Mouse (Mus musculus) ES-Bruce4 (cell line): ENCODE data around the gene Bag3. TPM values are rescaled to one million over a fixed set of nuclear protein-coding genes. Genes with fewer than 3 reads are reported as not detected.
A peak's percentile ranks its signal among the peaks of the same experiment; 100 is the strongest.

Source experiments
- H3K27ac ChIP-seq: 2 replicates; pipeline ENCODE4 v1.5.1; 2012; ENCODE audit warnings: low read length, inconsistent platforms; ENCODE audit not compliant: insufficient read depth
- H3K27me3 ChIP-seq: 2 replicates; pipeline ENCODE4 v1.6.1; 2012; ENCODE audit warnings: mild to moderate bottlenecking, low read length, inconsistent platforms; ENCODE audit not compliant: control insufficient read depth, poor library complexity, insufficient read depth, severe bottlenecking
- H3K36me3 ChIP-seq: 2 replicates; pipeline ENCODE4 v1.6.1; 2012; ENCODE audit warnings: inconsistent platforms, mild to moderate bottlenecking, low read length, moderate library complexity; ENCODE audit not compliant: control insufficient read depth, poor library complexity, insufficient read depth, severe bottlenecking
- H3K4me1 ChIP-seq: one replicate; pipeline ENCODE4 v1.8.1; 2011; ENCODE audit warnings: low read length; ENCODE audit not compliant: control insufficient read depth, insufficient read depth
- H3K4me3 ChIP-seq: 2 replicates; pipeline ENCODE4 v1.5.1; 2011; ENCODE audit warnings: low read depth, mild to moderate bottlenecking, low read length
- H3K9ac ChIP-seq: 2 replicates; pipeline ENCODE4 v1.6.1; 2012; ENCODE audit warnings: low read depth, mild to moderate bottlenecking, inconsistent platforms; ENCODE audit not compliant: poor library complexity, severe bottlenecking
- H3K9me3 ChIP-seq: replicated peaks from 2 replicates; pipeline ENCODE4 v1.6.1; 2012; ENCODE audit warnings: mild to moderate bottlenecking, low read length, inconsistent platforms; ENCODE audit not compliant: control insufficient read depth, poor library complexity, insufficient read depth, severe bottlenecking
- CTCF ChIP-seq: IDR thresholded peaks from one replicate; pipeline ENCODE4 v1.8.1; 2011; ENCODE audit warnings: low read depth, low read length
- EP300 ChIP-seq: IDR thresholded peaks from 2 replicates; pipeline ENCODE4 v1.6.1; 2011; ENCODE audit warnings: low read depth, low read length; ENCODE audit not compliant: insufficient read depth
- POLR2A ChIP-seq: IDR thresholded peaks from one replicate; pipeline ENCODE4 v1.8.1; 2011; ENCODE audit warnings: low read length; ENCODE audit not compliant: insufficient read depth
- polyA plus RNA-seq: library from polyadenylated mRNA; stranded (reverse); fragments of >200 nt; gene quantifications from 2 replicates; pipeline ENCODE4 v1.2.4, GENCODE M21; 2011; ENCODE audit warnings: low read depth; ENCODE audit not compliant: missing spikeins, insufficient read depth, insufficient read length

The Bag3 gene
- polyA plus RNA-seq, 1 experiment = 28.4 TPM

GRCm38 (mm10) chr7:128580318-128580717, 56.9 kb downstream of the Bag3 start:
- peak overlapping the region; percentile 25; the same call in 1 of the 2 replicates for H3K9ac ChIP-seq
- no peaks in the 10 kb centered on the region for H3K36me3 ChIP-seq
- H3K27ac ChIP-seq = peak overlapping the region; percentile 96
- no peaks in the 10 kb centered on the region for H3K27me3 ChIP-seq
- peaks cover 8% of the 10 kb centered on the region for H3K4me1 ChIP-seq
- no peak overlapping the region for H3K4me3 ChIP-seq
- TF ChIP-seq CTCF = no peak
- TF ChIP-seq POLR2A = no peak
- no peak for TF ChIP-seq EP300
- peaks cover 3% of the 10 kb centered on the region; the same call in 1 of the 2 replicates for H3K9me3 ChIP-seq

- TF ChIP-seq CTCF (no peak), EP300 (no peak), POLR2A (no peak)
- Histone ChIP-seq H3K9ac (no peak overlapping the region), H3K27me3 (no peaks in the 10 kb centered on the region), H3K4me3 (no peak overlapping the region), H3K9me3 (peaks cover 3% of the 10 kb centered on the region; the same call in 1 of the 2 replicates), H3K4me1 (peaks cover 8% of the 10 kb centered on the region), H3K27ac (no peak overlapping the region), H3K36me3 (no peaks in the 10 kb centered on the region)
Observed at GRCm38 (mm10) chr7:128581864-128582484, 58.6 kb downstream of the Bag3 start.

DNA sequence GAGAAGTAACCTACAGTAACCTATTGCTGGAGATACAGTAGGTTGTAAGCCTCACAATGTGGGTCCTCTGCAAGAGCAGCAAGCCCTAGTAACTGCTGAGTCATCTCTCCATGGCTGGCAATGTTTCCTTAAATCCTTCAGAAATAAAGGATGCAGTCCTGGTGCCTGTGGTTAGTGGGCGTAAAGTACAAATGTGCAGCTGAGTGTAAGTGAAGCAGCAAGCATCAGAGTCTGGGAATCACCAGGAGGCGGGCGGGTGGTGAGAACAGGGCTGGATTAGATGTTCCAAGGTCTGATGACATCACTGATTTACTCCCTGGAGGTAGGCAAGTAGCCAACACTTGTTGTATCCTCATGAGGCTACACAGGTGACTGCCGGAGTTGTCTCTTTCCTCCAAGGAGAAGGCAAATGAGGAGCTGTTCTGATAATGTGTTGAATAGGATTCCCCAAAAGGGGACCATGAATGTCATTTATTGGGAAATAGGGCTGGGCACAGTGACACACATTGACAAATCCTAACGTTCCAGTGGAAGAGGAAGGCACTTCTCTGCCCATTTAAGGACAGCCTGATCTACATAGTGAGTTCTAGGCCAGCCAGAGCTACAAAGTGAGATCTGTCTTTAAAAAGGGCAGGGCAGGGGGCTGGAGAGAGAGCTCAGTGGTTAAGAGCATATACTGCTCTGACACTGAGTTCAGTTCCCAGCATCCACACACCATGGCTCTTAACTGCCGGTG, 60.0 kb downstream of the Bag3 start:
- H3K4me1 ChIP-seq = peaks cover 8% of the 10 kb centered on the region

GRCm38 (mm10) chr7:128587334-128587933, 64.0 kb downstream of the Bag3 start:
- H3K4me3 ChIP-seq = no peak overlapping the region
- no peak overlapping the region for H3K27ac ChIP-seq
- no peak overlapping the region for H3K9ac ChIP-seq
- H3K4me1 ChIP-seq = peaks cover 4% of the 10 kb centered on the region
- H3K27me3 ChIP-seq = no peaks in the 10 kb centered on the region
- no peak for TF ChIP-seq POLR2A
- TF ChIP-seq CTCF = no peak
- TF ChIP-seq EP300 = no peak
- peaks cover 6% of the 10 kb centered on the region; the same call in 1 of the 2 replicates for H3K9me3 ChIP-seq
- no peaks in the 10 kb centered on the region for H3K36me3 ChIP-seq

More for the DNA sequence above, 60.0 kb downstream of the Bag3 start:
- Histone ChIP-seq H3K9ac (no peak overlapping the region), H3K36me3 (no peaks in the 10 kb centered on the region), H3K9me3 (0 out of 2 replicates have a peak, but pooled peaks cover 3% of the 10 kb centered on the region), H3K27ac (peak overlapping the region; percentile 35), H3K4me3 (no peak overlapping the region), H3K27me3 (no peaks in the 10 kb centered on the region)
- no peak for TF ChIP-seq EP300
- TF ChIP-seq POLR2A = no peak
- TF ChIP-seq CTCF = no peak

GRCm38 (mm10) chr7:128591345-128592084, 68.1 kb downstream of the Bag3 start:
- no peak overlapping the region for H3K4me3 ChIP-seq
- H3K27me3 ChIP-seq = no peaks in the 10 kb centered on the region
- H3K27ac ChIP-seq = peak overlapping the region; percentile 30
- TF ChIP-seq CTCF (no peak), POLR2A (no peak), EP300 (no peak)
- H3K36me3 ChIP-seq = no peaks in the 10 kb centered on the region
- no peak overlapping the region for H3K9ac ChIP-seq
- peaks cover 6% of the 10 kb centered on the region; the same call in 1 of the 2 replicates for H3K9me3 ChIP-seq
- H3K4me1 ChIP-seq = peaks cover 4% of the 10 kb centered on the region
